Mouse (Mus musculus): ENCODE data around the gene Zfp248. TPM values are rescaled to one million over a fixed set of nuclear protein-coding genes. Genes with fewer than 3 reads are reported as not detected.

The Zfp248 gene
- total and polyA plus RNA-seq, 3 experiments, result 2.8 to 3.0 TPM; not detected in 1

- Histone ChIP-seq H3K27ac (ENCODE audit: control insufficient read depth, low read depth, low read length) (no peak overlapping the region), H3K27me3 (ENCODE audit: control insufficient read depth in 1 of 2, insufficient read depth in 2 of 2, low read length in 2 of 2) (no peaks in the 10 kb centered on the region), H3K9me3 (replicated peaks; ENCODE audit: insufficient read depth, low read length) (no peaks in the 10 kb centered on the region), H3K4me3 (ENCODE audit: control insufficient read depth in 1 of 2, insufficient read depth in 1 of 2, low read depth in 2 of 2, low read length in 2 of 2) (no peak overlapping the region), H3K9ac (ENCODE audit: control insufficient read depth, low read depth, low read length, poor library complexity, severe bottlenecking) (no peak overlapping the region), H3K79me2 (ENCODE audit: control insufficient read depth, insufficient read depth, low read length, poor library complexity) (no peaks in the 10 kb centered on the region), H3K36me3 (ENCODE audit: control insufficient read depth in 1 of 2, insufficient read depth in 2 of 2, low read length in 2 of 2) (peaks cover 0 to 10% of the 10 kb centered on the region in 2 experiments; a peak in 3 of 4 replicates), H3K4me1 (ENCODE audit: control insufficient read depth in 1 of 2, insufficient read depth in 2 of 2, low read length in 2 of 2) (no peaks in the 10 kb centered on the region)
- DNase-seq (ENCODE audit: low read depth, low spot score), result no peak
- TF ChIP-seq SMC3 (IDR thresholded peaks at IDR 0.05; ENCODE audit: low read depth, low read length) (no peak), ZNF384 (IDR thresholded peaks at IDR 0.05; ENCODE audit: low read depth, low read length) (no peak), KAT2A (conservative IDR thresholded peaks at IDR 0.05; ENCODE audit: low read depth, low read length) (no peak), GABPA (IDR thresholded peaks at IDR 0.05; ENCODE audit: low read depth, low read length) (no peak), MYC (IDR thresholded peaks at IDR 0.05; ENCODE audit: low read depth, low read length) (no peak), ZC3H11A (IDR thresholded peaks at IDR 0.05; ENCODE audit: low read depth, low read length) (no peak)
Measured at GRCm38 (mm10) chr6:118431502-118431901, 23.8 kb downstream of the Zfp248 start.

GRCm38 (mm10) chr6:118426666-118427065, 28.7 kb downstream of the Zfp248 start:
- no peak for DNase-seq (ENCODE audit: low read depth, low spot score)
- TF ChIP-seq NELFE (IDR thresholded peaks at IDR 0.05; ENCODE audit: low read depth, low read length) (no peak), RCOR1 (IDR thresholded peaks at IDR 0.05; ENCODE audit: low read depth, low read length) (no peak), HCFC1 (IDR thresholded peaks at IDR 0.05; ENCODE audit: low read depth, low read length) (no peak), ELF1 (IDR thresholded peaks at IDR 0.05; ENCODE audit: low read depth, low read length) (no peak), JUND (IDR thresholded peaks at IDR 0.05; ENCODE audit: low read depth, low read length) (no peak), GABPA (IDR thresholded peaks at IDR 0.05; ENCODE audit: low read depth, low read length) (no peak), POLR2A (IDR thresholded peaks at IDR 0.05; ENCODE audit: control insufficient read depth in 1 of 2, insufficient read depth in 1 of 2, low read depth in 1 of 2, low read length in 2 of 2, poor library complexity in 1 of 2) (no peak), ZC3H11A (IDR thresholded peaks at IDR 0.05; ENCODE audit: low read depth, low read length) (no peak), E2F4 (IDR thresholded peaks at IDR 0.05; ENCODE audit: borderline replicate concordance, low read depth, low read length) (no peak), MAX (IDR thresholded peaks at IDR 0.05; ENCODE audit: low read length) (no peak), MAZ (IDR thresholded peaks at IDR 0.05; ENCODE audit: low read depth, low read length) (no peak), EP300 (IDR thresholded peaks at IDR 0.05; ENCODE audit: low read depth in 1 of 2, low read length in 2 of 2) (no peak), RAD21 (IDR thresholded peaks at IDR 0.05; ENCODE audit: low read depth, low read length) (no peak), KAT2A (conservative IDR thresholded peaks at IDR 0.05; ENCODE audit: low read depth, low read length) (no peak), POLR2AphosphoS2 (IDR thresholded peaks at IDR 0.05; ENCODE audit: low read length) (no peak), POLR2AphosphoS5 (IDR thresholded peaks at IDR 0.05; ENCODE audit: borderline replicate concordance, low read depth, low read length) (no peak), TCF12 (IDR thresholded peaks at IDR 0.05; ENCODE audit: low read depth, low read length) (no peak), UBTF (IDR thresholded peaks at IDR 0.05; ENCODE audit: borderline replicate concordance, insufficient read depth, low read depth, low read length) (no peak), USF2 (IDR thresholded peaks at IDR 0.05; ENCODE audit: borderline replicate concordance in 1 of 2, insufficient read depth in 1 of 2, low read depth in 1 of 2, low read length in 2 of 2) (no peak), MEF2A (IDR thresholded peaks at IDR 0.05; ENCODE audit: extremely low read depth, insufficient replicate concordance, low read depth, low read length, poor library complexity, severe bottlenecking) (no peak)
- Histone ChIP-seq H3K27me3 (ENCODE audit: control insufficient read depth in 1 of 2, insufficient read depth in 2 of 2, low read length in 2 of 2) (no peaks in the 10 kb centered on the region), H3K36me3 (ENCODE audit: control insufficient read depth in 1 of 2, insufficient read depth in 2 of 2, low read length in 2 of 2) (peaks cover 0 to 8% of the 10 kb centered on the region in 2 experiments; a peak in 2 of 4 replicates), H3K4me1 (ENCODE audit: control insufficient read depth in 1 of 2, insufficient read depth in 2 of 2, low read length in 2 of 2) (no peaks in the 10 kb centered on the region), H3K9ac (ENCODE audit: control insufficient read depth, low read depth, low read length, poor library complexity, severe bottlenecking) (no peak overlapping the region), H3K9me3 (replicated peaks; ENCODE audit: insufficient read depth, low read length) (no peaks in the 10 kb centered on the region), H3K79me2 (ENCODE audit: control insufficient read depth, insufficient read depth, low read length, poor library complexity) (no peaks in the 10 kb centered on the region), H3K4me3 (ENCODE audit: control insufficient read depth in 1 of 2, insufficient read depth in 1 of 2, low read depth in 2 of 2, low read length in 2 of 2) (no peak overlapping the region), H3K27ac (ENCODE audit: control insufficient read depth, low read depth, low read length) (no peak overlapping the region)
